In the genomic region with DNA sequence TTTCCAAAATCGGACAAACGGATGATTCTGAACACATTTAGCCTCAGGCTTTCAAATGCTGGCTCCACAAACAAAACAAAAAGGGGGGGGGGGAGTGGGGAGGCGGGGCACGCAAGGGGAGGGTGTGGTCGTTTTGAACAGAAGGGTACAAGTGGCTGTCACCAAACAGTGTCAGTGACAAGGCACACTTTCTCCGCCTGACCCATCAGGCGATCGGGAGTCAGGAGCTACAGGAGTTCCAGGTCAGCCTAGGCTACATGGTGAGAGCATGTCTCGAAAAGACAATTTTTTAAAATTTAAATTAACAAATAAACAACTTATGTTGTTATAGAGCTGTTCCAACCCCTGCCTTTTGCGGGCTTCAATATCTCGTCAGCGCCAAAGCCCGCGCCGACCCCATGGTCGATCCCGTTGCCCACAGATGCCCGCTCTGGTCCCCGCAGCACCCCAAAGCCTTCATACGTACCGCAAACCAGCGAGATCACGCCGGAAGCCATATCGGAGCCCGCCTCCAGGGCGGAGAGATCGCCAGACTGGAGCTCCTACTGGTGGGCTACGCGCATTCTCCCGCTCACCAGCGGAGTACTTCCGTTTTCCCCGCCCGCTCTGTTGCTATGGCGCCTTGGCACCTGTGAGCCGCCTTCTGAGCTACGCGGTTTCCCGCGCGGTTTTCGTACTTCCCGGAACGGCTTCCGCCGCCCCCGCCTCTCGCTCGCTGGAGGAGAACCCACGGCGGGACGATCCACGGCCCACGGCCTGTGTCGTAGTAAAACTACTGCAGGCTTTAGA, we compare ENCODE assay signal across 1 mouse cellular context.
TF ChIP-seq lines count a peak whose summit lies in the region.

Gene Nsmce1, minus strand, starts transcription at position 650 of the 789 bp plus-strand sequence.

TF ChIP-seq in MEL, 35 proteins besides CTCF, POLR2A, EP300 and RAD21 (continued from another document):
- TF ChIP-seq TAL1 (IDR thresholded peaks at IDR 0.05; ENCODE audit: low read length) (no peak), MXI1 (IDR thresholded peaks at IDR 0.05; ENCODE audit: low read depth, low read length) (peak; percentile 71; the same call in 1 of the 2 replicates), ZKSCAN1 (IDR thresholded peaks at IDR 0.05; ENCODE audit: low read depth, low read length) (no peak), HCFC1 (IDR thresholded peaks at IDR 0.05; ENCODE audit: low read depth, low read length) (peak; percentile 81), MYC (IDR thresholded peaks at IDR 0.05; ENCODE audit: low read depth, low read length) (no peak), ETS1 (IDR thresholded peaks at IDR 0.05; ENCODE audit: low read depth, low read length) (no peak; the same call in 1 of the 2 replicates), GABPA (IDR thresholded peaks at IDR 0.05; ENCODE audit: low read depth, low read length) (no peak), MAFK (IDR thresholded peaks at IDR 0.05; ENCODE audit: borderline replicate concordance, low read depth, low read length) (no peak), BHLHE40 (IDR thresholded peaks at IDR 0.05; ENCODE audit: borderline replicate concordance, low read depth, low read length) (no peak), KAT2A (conservative IDR thresholded peaks at IDR 0.05; ENCODE audit: low read depth, low read length) (no peak; the same call in 1 of the 2 replicates), ZNF384 (IDR thresholded peaks at IDR 0.05; ENCODE audit: low read depth, low read length) (no peak), MYB (IDR thresholded peaks at IDR 0.05; ENCODE audit: low read depth, low read length) (no peak), UBTF (IDR thresholded peaks at IDR 0.05; ENCODE audit: borderline replicate concordance, insufficient read depth, low read depth, low read length) (no peak), ZMIZ1 (IDR thresholded peaks at IDR 0.05; ENCODE audit: low read depth, low read length) (peak; percentile 76; the same call in 1 of the 2 replicates)
